Mouse (Mus musculus): ENCODE measurements around the gene Katnal1. TPM values are rescaled to one million over a fixed set of nuclear protein-coding genes. Genes with fewer than 3 reads are reported as not detected.

Katnal1 gene
- polyA plus RNA-seq, 1 experiment from 2014 or later = 40.7 TPM

- Histone ChIP-seq H3K9ac (ENCODE audit: low read depth, low read length) (no peak overlapping the region), H3K4me1 (ENCODE audit: control insufficient read depth, insufficient read depth, low read length) (no peaks in the 10 kb centered on the region), H3K9me3 (replicated peaks; ENCODE audit: control insufficient read depth, low read length, poor library complexity, severe bottlenecking) (no peaks in the 10 kb centered on the region), H3K4me3 (ENCODE audit: low read depth, low read length) (no peak overlapping the region), H3K27ac (ENCODE audit: low read length) (no peak overlapping the region), H3K4me2 (ENCODE audit: low read length) (no peak overlapping the region), H3K36me3 (ENCODE audit: control insufficient read depth, insufficient read depth, low read length) (no peaks in the 10 kb centered on the region), H3K27me3 (ENCODE audit: control insufficient read depth, insufficient read depth, low read depth, low read length) (no peaks in the 10 kb centered on the region)
- ATAC-seq = no peak
- WGBS = 96% methylated on average over 5 of the region's 5 CpGs
Observed at GRCm38 (mm10) chr5:148847032-148847431, 82.1 kb downstream of the Katnal1 start.

DNA sequence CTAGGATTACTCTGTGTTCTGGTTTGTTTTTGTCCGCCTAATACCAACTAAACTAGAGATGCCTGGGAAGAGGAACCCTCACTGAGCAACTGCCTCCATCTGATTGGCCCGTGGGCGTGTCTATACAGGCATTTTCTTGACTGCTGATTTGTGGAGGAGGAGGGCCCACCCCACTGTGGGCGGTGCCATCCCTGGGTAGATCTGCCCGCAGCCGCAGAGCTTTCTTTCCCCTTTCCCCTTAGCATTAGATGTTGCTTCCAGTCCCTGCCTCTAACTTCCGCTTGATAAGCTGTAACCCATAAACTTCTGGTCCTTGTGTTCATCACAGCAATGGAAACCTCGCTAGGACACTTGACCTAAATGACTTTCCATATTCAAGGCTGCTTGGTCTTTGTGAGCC is 92.1 kb downstream of the Katnal1 start:
- no peak for ATAC-seq
- no peaks in the 10 kb centered on the region for H3K9me3 ChIP-seq (replicated peaks; ENCODE audit: control insufficient read depth, low read length, poor library complexity, severe bottlenecking)
- 36% methylated on average over 8 of the region's 8 CpGs for WGBS

DNA sequence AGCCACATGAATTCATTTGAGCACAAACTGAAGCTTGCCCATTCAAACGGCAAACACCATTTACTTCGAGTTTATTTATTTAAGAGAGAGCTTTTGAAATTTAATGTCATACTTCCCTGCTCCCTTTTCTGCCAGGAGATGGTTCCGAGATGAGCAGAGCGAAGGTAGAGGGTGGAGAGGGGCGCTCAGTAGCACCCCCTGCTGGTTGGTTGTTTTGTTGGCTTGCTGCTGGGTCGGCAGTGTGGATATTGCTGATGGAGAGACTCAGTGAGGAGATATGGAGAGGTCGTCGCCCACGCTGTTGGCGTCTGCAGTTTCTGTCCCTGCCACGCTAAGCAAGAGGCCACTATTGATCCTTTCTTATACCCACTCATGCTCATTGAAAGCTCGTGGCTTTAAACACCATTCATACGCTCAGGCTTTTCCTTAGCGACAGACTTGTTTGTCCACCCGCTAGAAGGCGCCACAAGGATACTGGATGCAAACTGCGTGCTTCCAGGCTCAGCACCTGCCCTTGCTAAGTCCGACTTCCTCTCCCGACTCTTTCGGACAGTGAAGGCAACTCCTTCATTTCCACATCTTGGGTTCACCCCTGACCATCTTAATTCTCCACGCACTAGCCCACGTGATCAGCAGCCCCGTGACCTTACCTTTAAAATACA is 97.4 kb downstream of the Katnal1 start:
- ATAC-seq = peak; percentile 60; the same call in 1 of the 2 replicates
- H3K9me3 ChIP-seq (replicated peaks; ENCODE audit: control insufficient read depth, low read length, poor library complexity, severe bottlenecking) = no peaks in the 10 kb centered on the region
- H3K4me1 ChIP-seq (ENCODE audit: control insufficient read depth, insufficient read depth, low read length) = peaks cover 11% of the 10 kb centered on the region
- WGBS = 3% methylated on average over 23 of the region's 23 CpGs
- peak overlapping the region; percentile 10; the same call in 1 of the 2 replicates for H3K4me3 ChIP-seq (ENCODE audit: low read depth, low read length)
- H3K36me3 ChIP-seq (ENCODE audit: control insufficient read depth, insufficient read depth, low read length) = no peaks in the 10 kb centered on the region
- no peaks in the 10 kb centered on the region; the same call in 1 of the 2 replicates for H3K27me3 ChIP-seq (ENCODE audit: control insufficient read depth, insufficient read depth, low read depth, low read length)
- peak overlapping the region; percentile 45 for H3K4me2 ChIP-seq (ENCODE audit: low read length)
- no peak overlapping the region for H3K27ac ChIP-seq (ENCODE audit: low read length)
- peak overlapping the region; percentile 32; the same call in 1 of the 2 replicates for H3K9ac ChIP-seq (ENCODE audit: low read depth, low read length)

More for the DNA sequence above, 92.1 kb downstream of the Katnal1 start:
- Histone ChIP-seq H3K4me3 (ENCODE audit: low read depth, low read length) (no peak overlapping the region), H3K4me1 (ENCODE audit: control insufficient read depth, insufficient read depth, low read length) (peaks cover 1% of the 10 kb centered on the region), H3K27me3 (ENCODE audit: control insufficient read depth, insufficient read depth, low read depth, low read length) (no peaks in the 10 kb centered on the region; the same call in 1 of the 2 replicates), H3K27ac (ENCODE audit: low read length) (no peak overlapping the region), H3K36me3 (ENCODE audit: control insufficient read depth, insufficient read depth, low read length) (no peaks in the 10 kb centered on the region), H3K4me2 (ENCODE audit: low read length) (no peak overlapping the region), H3K9ac (ENCODE audit: low read depth, low read length) (no peak overlapping the region)

GRCm38 (mm10) chr5:148831141-148831547 is 98.0 kb downstream of the Katnal1 start:
- peaks cover 11% of the 10 kb centered on the region for H3K4me1 ChIP-seq (ENCODE audit: control insufficient read depth, insufficient read depth, low read length)
- no peak overlapping the region; the same call in 1 of the 2 replicates for H3K9ac ChIP-seq (ENCODE audit: low read depth, low read length)
- 2% methylated on average over 9 of the region's 9 CpGs for WGBS
- no peaks in the 10 kb centered on the region for H3K36me3 ChIP-seq (ENCODE audit: control insufficient read depth, insufficient read depth, low read length)
- H3K27me3 ChIP-seq (ENCODE audit: control insufficient read depth, insufficient read depth, low read depth, low read length) = no peaks in the 10 kb centered on the region; the same call in 1 of the 2 replicates
- H3K27ac ChIP-seq (ENCODE audit: low read length) = no peak overlapping the region
- H3K4me2 ChIP-seq (ENCODE audit: low read length) = peak overlapping the region; percentile 45
- 0 out of 2 replicates have a peak, but pooled peaks have one; percentile 21 for ATAC-seq
- no peaks in the 10 kb centered on the region for H3K9me3 ChIP-seq (replicated peaks; ENCODE audit: control insufficient read depth, low read length, poor library complexity, severe bottlenecking)
- peak overlapping the region; percentile 10; the same call in 1 of the 2 replicates for H3K4me3 ChIP-seq (ENCODE audit: low read depth, low read length)

DNA sequence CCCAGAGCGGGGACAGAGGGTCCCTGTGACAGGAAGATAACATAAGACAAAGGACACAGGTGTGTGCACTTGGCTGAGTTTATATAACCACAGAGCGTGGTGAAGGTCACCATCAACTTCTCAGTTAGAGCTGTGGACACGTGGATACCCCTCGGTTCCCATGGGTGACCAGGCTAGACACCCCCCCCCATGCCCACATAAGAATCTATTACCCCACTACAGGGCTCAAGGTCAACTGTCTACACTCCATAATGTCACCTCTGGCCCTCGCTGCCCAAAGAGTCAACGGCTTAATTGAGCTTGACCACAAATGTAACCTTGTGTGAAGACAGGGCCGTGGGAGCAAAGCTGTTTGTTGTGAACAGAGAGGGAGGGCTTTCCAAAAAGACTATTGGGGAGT is 103.4 kb downstream of the Katnal1 start:
- Histone ChIP-seq H3K4me2 (ENCODE audit: low read length) (no peak overlapping the region), H3K4me3 (ENCODE audit: low read depth, low read length) (no peak overlapping the region), H3K9me3 (replicated peaks; ENCODE audit: control insufficient read depth, low read length, poor library complexity, severe bottlenecking) (no peaks in the 10 kb centered on the region), H3K27ac (ENCODE audit: low read length) (no peak overlapping the region), H3K36me3 (ENCODE audit: control insufficient read depth, insufficient read depth, low read length) (no peaks in the 10 kb centered on the region), H3K27me3 (ENCODE audit: control insufficient read depth, insufficient read depth, low read depth, low read length) (no peaks in the 10 kb centered on the region), H3K9ac (ENCODE audit: low read depth, low read length) (no peak overlapping the region), H3K4me1 (ENCODE audit: control insufficient read depth, insufficient read depth, low read length) (peaks cover 3% of the 10 kb centered on the region)
- no peak for ATAC-seq
- WGBS = 84% methylated on average over 7 of the region's 7 CpGs

GRCm38 (mm10) chr5:148822772-148823171 is 106.3 kb downstream of the Katnal1 start:
- 79% methylated on average over 13 of the region's 13 CpGs for WGBS
- no peaks in the 10 kb centered on the region for H3K36me3 ChIP-seq (ENCODE audit: control insufficient read depth, insufficient read depth, low read length)
- ATAC-seq = no peak
- H3K9ac ChIP-seq (ENCODE audit: low read depth, low read length) = no peak overlapping the region
- no peaks in the 10 kb centered on the region for H3K27me3 ChIP-seq (ENCODE audit: control insufficient read depth, insufficient read depth, low read depth, low read length)
- no peaks in the 10 kb centered on the region for H3K9me3 ChIP-seq (replicated peaks; ENCODE audit: control insufficient read depth, low read length, poor library complexity, severe bottlenecking)
- no peak overlapping the region for H3K27ac ChIP-seq (ENCODE audit: low read length)
- no peak overlapping the region for H3K4me3 ChIP-seq (ENCODE audit: low read depth, low read length)
- peaks cover 10% of the 10 kb centered on the region for H3K4me1 ChIP-seq (ENCODE audit: control insufficient read depth, insufficient read depth, low read length)
- H3K4me2 ChIP-seq (ENCODE audit: low read length) = no peak overlapping the region

Other genes starting within 250 kb of the Katnal1 start
- gene Gm42791, start 65.8 kb upstream of the Katnal1 start, polyA plus RNA-seq (2015; fragmentation: Nextera tagmentation; extraction: Ambion mirVana) = 5.7 and 6.7 TPM in 2 replicates